Mouse (Mus musculus) right cerebral cortex, adult 18-20 months (tissue): Measurements from ENCODE around the gene Gjb4.
A peak's percentile ranks its signal among the peaks of the same experiment; 100 is the strongest.

Experiments
- DNase-seq: peaks from one replicate; pipeline ENCODE4 v3.0.0; 2022; ENCODE audit warnings: mixed read lengths

The Gjb4 gene

GRCm38 (mm10) chr4:127345000-127345399, 8.9 kb downstream of the Gjb4 start:
- DNase-seq = no peak

GRCm38 (mm10) chr4:127341372-127341771, 12.5 kb downstream of the Gjb4 start:
- DNase-seq = no peak

- DNase-seq = no peak
These were observed 16.2 kb downstream of the Gjb4 start for GRCm38 (mm10) chr4:127337668-127338067.

GRCm38 (mm10) chr4:127334870-127335504, 18.9 kb downstream of the Gjb4 start:
- no peak for DNase-seq

GRCm38 (mm10) chr4:127331171-127331570, 22.7 kb downstream of the Gjb4 start:
- no peak for DNase-seq

- DNase-seq = no peak
These were observed 23.4 kb downstream of the Gjb4 start, which contains the start of gene Gjb3 for GRCm38 (mm10) chr4:127330181-127331100. Gene Gjb3, minus strand, starts transcription at chr4:127330844.

- DNase-seq = no peak
These were observed 24.1 kb downstream of the Gjb4 start for GRCm38 (mm10) chr4:127329751-127330150.

GRCm38 (mm10) chr4:127329046-127329445, 24.8 kb downstream of the Gjb4 start:
- no peak for DNase-seq

GRCm38 (mm10) chr4:127328378-127328777, 25.5 kb downstream of the Gjb4 start:
- DNase-seq = no peak

- no peak for DNase-seq
These were observed 26.1 kb downstream of the Gjb4 start for GRCm38 (mm10) chr4:127327749-127328148.

- DNase-seq = no peak
These were observed 26.6 kb downstream of the Gjb4 start for GRCm38 (mm10) chr4:127327258-127327657.

- DNase-seq = no peak
These were observed 28.6 kb downstream of the Gjb4 start for GRCm38 (mm10) chr4:127325276-127325675.

GRCm38 (mm10) chr4:127324759-127325158, 29.1 kb downstream of the Gjb4 start:
- DNase-seq = peak; percentile 74

GRCm38 (mm10) chr4:127324296-127324695, 29.6 kb downstream of the Gjb4 start:
- DNase-seq = no peak

- DNase-seq = no peak
These were observed 30.2 kb downstream of the Gjb4 start for GRCm38 (mm10) chr4:127323651-127324050.

- DNase-seq = peak; percentile 60
These were observed 34.3 kb downstream of the Gjb4 start for GRCm38 (mm10) chr4:127319613-127320012.

GRCm38 (mm10) chr4:127317143-127317542, 36.7 kb downstream of the Gjb4 start:
- DNase-seq = no peak

- DNase-seq = no peak
These were observed 38.1 kb downstream of the Gjb4 start for GRCm38 (mm10) chr4:127315753-127316152.

GRCm38 (mm10) chr4:127314585-127314984, 39.3 kb downstream of the Gjb4 start:
- no peak for DNase-seq

GRCm38 (mm10) chr4:127313861-127314260, 40.0 kb downstream of the Gjb4 start, which contains the start of gene Gja4:
Gene Gja4, minus strand, starts transcription at chr4:127314039.
- DNase-seq = peak; percentile 71

- no peak for DNase-seq
These were observed 41.5 kb downstream of the Gjb4 start for GRCm38 (mm10) chr4:127312349-127312748.

- DNase-seq = no peak
These were observed 42.3 kb downstream of the Gjb4 start for GRCm38 (mm10) chr4:127311561-127311960.

GRCm38 (mm10) chr4:127306915-127307314, 47.0 kb downstream of the Gjb4 start:
- no peak for DNase-seq

- no peak for DNase-seq
These were observed 50.1 kb downstream of the Gjb4 start for GRCm38 (mm10) chr4:127303796-127304195.
